Mouse (Mus musculus) embryo, embryonic 11 days (tissue): ENCODE measurements around the gene Spx.

Experiments used
- DNase-seq: peaks from one replicate; pipeline ENCODE4 v3.0.0-alpha.2; 2015

The Spx gene

GRCm38 (mm10) chr6:142451381-142451780 lies 38.1 kb downstream of the Spx start:
- DNase-seq: no peak

- DNase-seq: no peak
Observed at GRCm38 (mm10) chr6:142453311-142453710, 40.1 kb downstream of the Spx start.

GRCm38 (mm10) chr6:142455314-142455996 lies 42.2 kb downstream of the Spx start:
- no peak for DNase-seq

GRCm38 (mm10) chr6:142458010-142458409 lies 44.8 kb downstream of the Spx start:
- peak; percentile 19 for DNase-seq

- DNase-seq: no peak
Observed at GRCm38 (mm10) chr6:142459017-142459678, 45.9 kb downstream of the Spx start.

- no peak for DNase-seq
Observed at GRCm38 (mm10) chr6:142462194-142462593, 49.0 kb downstream of the Spx start.
